Mouse (Mus musculus) brain, embryonic 14.5 days (tissue): ENCODE measurements at regions not wholly inside any gene's neighbourhood (a gene's known extent, or its start where the extent isn't known, plus 50 kb on each side); places are given as distances from the start of the nearest gene placed in this dataset.

Source experiments
- DNase-seq: peaks from one replicate; pipeline ENCODE4 v3.0.0-alpha.2; 2011; ENCODE audit warnings: low read depth
- CTCF ChIP-seq: fragments of 200-500 bp; IDR thresholded peaks from 2 replicates; pipeline ENCODE4 v1.5.1; 2012; ENCODE audit warnings: inconsistent platforms, mild to moderate bottlenecking, moderate library complexity, borderline replicate concordance; ENCODE audit not compliant: insufficient read depth, insufficient read length; ENCODE audit errors: extremely low read depth
- POLR2A ChIP-seq: fragments of 200-500 bp; IDR thresholded peaks from 2 replicates; pipeline ENCODE4 v1.6.1; 2012; ENCODE audit warnings: mild to moderate bottlenecking, inconsistent platforms, borderline replicate concordance; ENCODE audit not compliant: poor library complexity, insufficient read depth, insufficient read length, severe bottlenecking; ENCODE audit errors: extremely low read depth

DNA sequence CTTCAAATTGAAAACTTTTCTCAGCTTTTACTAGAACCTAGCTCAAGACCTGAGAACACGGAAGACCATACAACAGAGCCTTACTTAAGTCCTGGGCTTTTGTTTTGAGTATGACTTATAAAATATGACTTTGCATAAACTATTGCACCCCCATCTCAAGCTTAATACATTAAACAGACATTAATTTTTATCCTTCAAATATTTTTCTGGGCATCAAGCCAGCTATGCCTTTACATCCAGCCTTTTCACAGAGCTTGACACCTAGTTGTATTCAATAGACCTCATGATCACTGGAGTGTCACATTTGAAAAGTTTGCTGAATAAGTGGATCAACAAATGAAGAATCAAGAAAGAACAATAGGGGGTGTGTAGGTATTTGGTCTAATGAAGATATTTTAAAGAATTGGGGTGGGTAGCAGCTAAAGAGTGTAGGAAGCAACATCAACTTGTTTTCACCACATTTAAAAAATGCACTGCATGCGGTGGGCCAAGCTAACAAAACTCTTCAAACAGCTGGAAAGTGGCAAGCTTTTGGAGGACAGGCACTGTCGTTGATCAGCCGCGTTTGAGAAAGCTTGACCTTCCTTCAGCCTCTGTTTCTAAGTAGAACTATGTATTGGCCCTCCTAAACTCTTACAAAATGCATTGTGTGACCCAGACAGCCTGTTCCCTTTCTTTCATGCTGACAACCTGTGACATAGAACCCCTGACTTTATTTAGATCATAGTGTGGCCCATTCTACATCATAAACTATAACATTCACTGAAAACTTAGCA is 138.2 kb upstream of the Dio2 start:
- DNase-seq = no peak
- no peak for TF ChIP-seq CTCF
- TF ChIP-seq POLR2A = no peak

DNA sequence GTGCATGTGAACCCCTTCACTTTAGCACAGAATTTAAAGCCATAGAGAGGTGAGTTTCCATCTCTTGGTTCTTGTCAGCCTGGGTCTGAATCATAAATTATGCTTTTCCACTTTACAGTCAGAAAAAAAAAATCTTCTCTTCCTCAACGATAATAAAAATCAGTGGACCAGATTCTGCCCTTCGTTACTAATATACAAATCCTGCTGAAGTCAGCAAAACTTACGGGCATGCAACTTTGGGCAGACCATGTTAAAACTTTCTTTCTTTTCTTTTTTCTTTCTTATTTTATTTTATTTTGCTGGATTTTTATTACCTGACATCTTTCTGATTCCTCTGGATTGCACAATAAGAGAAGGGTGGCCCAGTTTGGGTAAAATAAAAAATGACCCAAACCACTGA is 136.6 kb upstream of the Dio2 start:
- no peak for TF ChIP-seq POLR2A
- no peak for DNase-seq

DNA sequence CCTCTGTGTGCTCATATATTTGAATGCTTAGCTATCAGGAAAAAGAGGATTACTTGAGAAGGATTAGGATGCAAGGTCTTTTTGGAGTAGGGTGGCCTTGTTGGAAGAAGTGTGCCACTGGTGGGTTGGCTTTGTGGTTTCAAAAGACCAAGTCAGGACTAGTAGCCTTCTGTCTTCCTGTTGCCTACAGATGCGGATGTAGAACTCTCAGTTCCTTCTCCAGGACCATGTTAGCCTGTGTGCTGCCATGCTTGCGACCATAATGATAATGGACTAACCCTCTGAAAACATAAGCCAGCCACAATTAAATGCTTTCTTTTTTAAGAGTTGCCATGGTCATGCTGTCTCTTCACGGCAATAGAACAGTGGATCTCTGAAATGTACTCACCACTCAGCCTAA is 135.7 kb upstream of the Dio2 start:
- no peak for DNase-seq
- no peak for TF ChIP-seq CTCF
- no peak for TF ChIP-seq POLR2A

DNA sequence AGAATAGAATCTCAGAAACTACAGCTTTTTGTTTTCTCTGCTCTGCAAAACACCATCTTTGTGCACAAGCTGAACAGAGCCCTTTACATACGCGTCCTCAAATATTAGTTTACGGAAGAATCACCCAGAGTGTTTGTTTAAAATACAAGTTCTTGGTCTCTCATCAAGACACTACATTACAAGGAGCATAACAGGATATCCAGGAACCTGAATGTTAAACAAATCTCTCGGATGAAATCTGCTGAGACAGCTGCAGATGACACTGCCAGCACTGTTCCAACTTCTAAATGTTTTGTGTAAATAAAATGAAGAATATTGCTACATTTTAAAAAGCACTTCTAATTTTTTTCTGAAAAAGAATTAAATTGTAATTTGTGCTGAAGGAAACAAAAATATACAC is 128.4 kb upstream of the Dio2 start:
- no peak for DNase-seq
- no peak for TF ChIP-seq POLR2A
- TF ChIP-seq CTCF = no peak

DNA sequence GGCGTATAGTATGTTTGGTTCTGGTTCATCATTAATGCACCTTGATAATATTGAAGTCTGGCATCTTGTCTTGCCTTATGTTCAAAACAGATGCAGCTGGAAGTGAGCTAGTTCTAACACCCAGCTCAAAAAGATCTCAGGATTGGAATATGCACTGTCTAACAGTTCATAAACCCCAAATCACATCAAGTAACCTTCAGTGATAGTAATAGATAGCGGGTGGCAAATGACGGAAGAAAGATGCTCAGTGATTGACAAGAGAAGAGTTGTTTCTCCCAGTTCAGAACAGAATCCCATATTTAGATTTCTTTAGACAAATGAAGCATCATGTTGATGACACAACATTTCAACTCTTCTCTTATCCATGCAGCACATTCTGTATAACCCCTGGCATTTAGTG is 124.4 kb upstream of the Dio2 start:
- no peak for DNase-seq
- TF ChIP-seq POLR2A (no peak), CTCF (no peak)

DNA sequence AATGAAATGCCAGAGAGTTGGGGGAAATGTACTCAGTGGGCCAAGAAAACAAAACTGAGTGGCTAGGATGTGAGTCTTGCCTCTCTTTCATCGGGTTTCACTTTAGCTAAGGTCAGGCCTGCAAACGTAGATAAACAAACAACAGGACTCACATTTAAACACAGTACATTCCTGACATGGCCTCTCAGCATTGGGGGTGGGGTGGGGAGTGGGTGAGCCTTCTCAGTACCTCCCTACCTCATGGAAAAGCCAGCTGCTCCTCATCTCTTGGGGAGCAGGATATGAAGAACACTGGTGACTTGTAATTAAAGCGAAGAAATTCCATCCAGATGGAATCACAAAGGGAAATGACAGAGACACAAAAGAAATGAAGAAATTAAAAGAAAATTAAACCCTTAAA is 119.5 kb upstream of the Dio2 start:
- TF ChIP-seq POLR2A (no peak), CTCF (no peak)
- peak; percentile 13 for DNase-seq

DNA sequence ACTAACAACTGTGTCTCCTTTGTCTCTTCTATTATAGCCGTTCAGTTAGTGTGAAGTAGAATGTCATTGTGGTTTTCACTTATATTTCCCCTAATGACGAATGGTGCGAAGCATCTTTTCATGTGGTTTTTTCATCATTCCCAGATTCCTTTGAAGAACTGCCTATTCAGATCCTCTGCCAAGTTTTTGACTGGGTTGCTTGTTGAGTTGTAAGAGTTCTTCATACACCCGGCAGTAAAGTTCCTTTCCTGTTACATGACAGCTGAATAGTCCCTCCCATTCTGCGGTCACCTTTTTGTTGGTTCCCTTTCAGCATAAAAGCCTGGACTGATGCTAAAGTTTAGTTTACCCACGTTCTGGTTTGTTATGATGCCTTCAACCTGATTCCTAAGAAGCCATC is 72.4 kb upstream of the Dio2 start:
- peak; percentile 36 for DNase-seq
- TF ChIP-seq POLR2A (no peak), CTCF (no peak)

DNA sequence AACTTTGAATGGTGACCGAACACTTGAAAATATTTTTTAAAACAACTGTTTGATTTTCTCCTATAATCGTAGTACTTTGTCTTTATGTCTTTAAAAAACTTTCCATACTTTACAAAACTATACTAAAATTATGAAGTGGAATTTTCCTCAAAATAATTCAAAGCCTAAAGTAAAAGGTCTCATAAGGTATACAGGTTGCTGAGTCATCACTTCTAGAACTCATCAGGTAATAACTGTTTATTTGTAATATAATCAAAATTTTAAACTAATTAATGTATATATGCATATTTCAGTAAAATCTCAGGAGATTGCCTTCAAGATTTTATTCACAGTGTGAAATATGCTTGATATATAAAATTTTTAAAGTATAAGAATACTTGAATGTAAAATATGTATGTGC is 52.3 kb upstream of the Dio2 start:
- TF ChIP-seq CTCF = no peak
- TF ChIP-seq POLR2A = no peak
- DNase-seq = no peak
